Comparison of ENCODE assay signal across 8 mouse cellular contexts in the genomic region with DNA sequence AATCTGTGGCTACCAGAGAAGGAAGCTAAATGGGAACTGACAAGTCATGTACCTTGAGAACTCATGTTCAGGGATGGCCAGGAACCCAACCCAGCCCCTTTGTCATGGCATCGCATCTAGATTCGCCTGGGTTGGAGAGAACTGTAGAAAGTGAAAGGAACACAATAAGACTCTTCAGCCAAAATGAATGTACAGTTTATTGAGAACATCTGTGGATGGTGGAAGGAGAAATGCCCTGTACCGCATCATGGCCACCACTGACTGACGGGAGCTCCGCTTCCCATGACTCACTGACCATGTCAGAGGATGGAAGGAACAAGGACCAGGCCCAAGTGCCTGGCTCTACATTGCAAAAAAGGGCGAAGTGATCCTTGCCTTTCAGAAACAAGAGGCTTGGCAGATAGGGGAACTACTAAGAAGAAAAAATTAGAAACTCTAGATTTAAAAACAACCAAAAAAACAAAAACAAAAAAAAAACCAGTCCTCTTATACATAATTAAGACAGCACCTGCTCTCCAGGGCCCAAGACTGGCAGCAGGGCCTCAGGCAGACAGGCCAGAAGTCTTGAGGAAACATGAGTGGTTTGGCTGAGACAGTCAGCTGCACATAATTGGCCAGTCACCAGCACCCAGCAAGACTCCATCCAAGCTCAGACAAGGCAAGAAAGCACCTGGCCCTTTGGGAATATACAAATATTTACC. TPM values are rescaled to one million over a fixed set of nuclear protein-coding genes. Genes with fewer than 3 reads are reported as not detected.
DNase-seq lines count a peak whose midpoint lies in the region; ATAC-seq and TF ChIP-seq lines count a peak whose summit lies in the region.

No protein-coding gene starts in this region.

- no peak for TF ChIP-seq CTCF in lung, adult 2 months (IDR thresholded peaks at IDR 0.05; ENCODE audit: insufficient read depth, low read length)
- no peak for TF ChIP-seq CTCF in liver, embryonic 14.5 days (IDR thresholded peaks at IDR 0.05; ENCODE audit: low read depth)

- no peak for TF ChIP-seq EP300 in liver, embryonic 14.5 days (IDR thresholded peaks at IDR 0.05; ENCODE audit: low read depth)

- H3K4me2 ChIP-seq in liver, embryonic 14.5 days (ENCODE audit: low read depth) = no peak overlapping the region

- no peak overlapping the region for H3K4me3 ChIP-seq in lung, adult 2 months (replicated peaks; ENCODE audit: extremely low read depth, low read depth, low read length)
- H3K4me3 ChIP-seq in liver, embryonic 14.5 days (ENCODE audit: insufficient read depth in 1 of 2, low read depth in 2 of 2, low read length in 2 of 2) = no peak overlapping the region

- DNase-seq in embryo, embryonic 9.5 days (ENCODE audit: extremely low spot score) = peak; percentile 35
- no peak for DNase-seq in embryo, embryonic 10.5 days (ENCODE audit: low spot score)
- DNase-seq in lung, adult 2 months = no peak
- DNase-seq in lung, postnatal 4 days = no peak
- DNase-seq in ZHBTc4 (ENCODE audit: low read depth, low spot score) = peak; percentile 68
- no peak for DNase-seq in liver, embryonic 14.5 days (ENCODE audit: low read depth in 3 of 3, low spot score in 3 of 3)
- DNase-seq in right cerebral cortex, postnatal 10 days (ENCODE audit: low spot score in 2 of 2) = no peak
- no peak for DNase-seq in adrenal gland, postnatal 10 days

- H3K9me3 ChIP-seq in liver, embryonic 14.5 days (ENCODE audit: control insufficient read depth, low read length) = no peaks in the 10 kb centered on the region

- no peaks in the 10 kb centered on the region for H3K27me3 ChIP-seq in liver, embryonic 14.5 days (ENCODE audit: control insufficient read depth, insufficient read depth, low read length)

- peaks cover 13% of the 10 kb centered on the region for H3K4me1 ChIP-seq in lung, adult 2 months (ENCODE audit: control insufficient read depth, insufficient read depth, low read length)
- peaks cover 2 to 3% of the 10 kb centered on the region in 2 experiments; a peak in 2 of 4 replicates for H3K4me1 ChIP-seq in liver, embryonic 14.5 days (replicated peaks; ENCODE audit: control insufficient read depth in 2 of 2, insufficient read depth in 2 of 2, low read length in 1 of 2)

- 76% methylated on average over 6 of the region's 6 CpGs for WGBS in lung, adult 2 months
- 60% methylated on average over 6 of the region's 6 CpGs for WGBS in liver, embryonic 14.5 days (ENCODE audit: insufficient replicate concordance)

- H3K9ac ChIP-seq in liver, embryonic 14.5 days (replicated peaks) = no peak overlapping the region

- peaks cover 56% of the 10 kb centered on the region for H3K36me3 ChIP-seq in liver, embryonic 14.5 days (replicated peaks; ENCODE audit: control insufficient read depth, insufficient read depth, low read depth)

- peak overlapping the region; percentile 20; the same call in 1 of the 2 replicates for H3K27ac ChIP-seq in liver, embryonic 14.5 days

- TF ChIP-seq POLR2A in lung, adult 2 months (IDR thresholded peaks at IDR 0.05; ENCODE audit: borderline replicate concordance, extremely low read depth, low read depth, low read length) = peak; percentile 13; the same call in 1 of the 2 replicates

- ATAC-seq in liver, embryonic 14.5 days (ENCODE audit: insufficient read depth) = no peak

RNA-seq across cellular contexts. Expression of a gene that starts 4.9 kb away (rescaled TPM):
- 208 and 282 TPM in 2 replicates for polyA plus RNA-seq in lung, adult 2 months (2012; rRNA removed)
- polyA plus RNA-seq in liver, embryonic 14.5 days (2012; rRNA removed) = 389 and 486 TPM in 2 replicates
- 93.6 and 94.5 TPM in 2 replicates for polyA plus RNA-seq in liver, embryonic 14.5 days (2014; fragmentation: Nextera tagmentation; extraction: Ambion mirVana)
- total RNA-seq in adrenal gland, postnatal 10 days (2021) = 100 to 1,000 TPM; 227 to 237 TPM

RNA-seq across cellular contexts. Expression of a gene that starts 16.0 kb away (rescaled TPM):
- polyA plus RNA-seq in lung, adult 2 months (2012; rRNA removed) = 0.08 and 0.09 TPM in 2 replicates
- polyA plus RNA-seq in liver, embryonic 14.5 days (2012; rRNA removed) = 0.03 TPM in 2 replicates
- 0.03 TPM in 1 of 2 replicates, not detected in the other for polyA plus RNA-seq in liver, embryonic 14.5 days (2014; fragmentation: Nextera tagmentation; extraction: Ambion mirVana)
- total RNA-seq in adrenal gland, postnatal 10 days (2021) = under 1 TPM; 0.48 to 0.85 TPM

Comparison
In these comparisons a context has a peak if more than half of its experiments do, and no peak if none do; other contexts are left out.
1. DNase-seq: peak in embryo, embryonic 9.5 days (single experiment) and ZHBTc4 (single experiment); none in embryo, embryonic 10.5 days (single experiment), lung, adult 2 months (single experiment), lung, postnatal 4 days (0 of 2), liver, embryonic 14.5 days (0 of 3), right cerebral cortex, postnatal 10 days (0 of 2) and adrenal gland, postnatal 10 days (single experiment).